Mouse (Mus musculus): ENCODE data around the gene Tmbim1.

DNA sequence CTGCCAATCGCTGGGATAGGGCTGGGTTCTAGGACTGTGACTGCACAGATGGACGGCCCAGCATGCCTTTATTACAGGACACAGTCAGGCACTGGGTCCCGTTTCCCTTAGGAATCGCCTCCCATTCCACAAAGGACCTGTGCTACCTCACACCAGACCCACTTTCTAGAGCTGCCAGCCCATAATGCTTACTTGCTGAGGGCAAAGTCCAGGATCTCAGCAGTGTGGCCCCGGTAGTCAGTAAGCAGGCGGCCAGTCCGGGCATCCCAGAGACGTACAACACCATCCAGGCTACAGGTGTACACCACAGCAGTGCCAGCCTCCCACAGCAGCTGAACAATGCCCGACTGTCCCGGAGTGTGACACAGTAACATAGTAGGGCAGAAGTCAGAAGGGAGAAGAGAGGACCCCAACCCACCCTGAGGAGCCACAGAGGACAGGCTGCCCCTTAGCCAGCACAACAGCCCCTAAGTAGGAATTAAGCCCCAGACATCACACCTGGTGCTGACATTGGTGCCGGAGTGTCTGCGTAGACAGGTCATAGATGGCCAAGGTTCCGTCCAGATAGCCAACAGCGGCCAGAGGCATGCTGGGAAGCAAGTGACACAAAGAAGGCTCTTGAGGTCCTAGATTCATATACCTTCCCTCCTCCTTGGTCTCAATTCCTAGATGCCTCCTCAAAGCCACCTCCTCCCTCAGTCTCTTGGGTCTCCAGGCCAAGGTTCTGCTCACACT, 24.7 kb downstream of the Tmbim1 start:
- TF ChIP-seq CTCF (IDR thresholded peaks at IDR 0.05), result no peak
- TF ChIP-seq EP300 (IDR thresholded peaks at IDR 0.05), result no peak
